Mouse (Mus musculus): ENCODE data around the gene Lingo1.

Lingo1 gene

GRCm38 (mm10) chr9:56635498-56636121, 160.7 kb downstream of the Lingo1 start:
- peak; percentile 52 to 76 for DNase-seq (ENCODE audit: inconsistent age in 2 of 2, low spot score in 1 of 2)

- DNase-seq (ENCODE audit: inconsistent age in 2 of 2, low spot score in 1 of 2), result peak; percentile 31 to 69
These were observed 161.2 kb downstream of the Lingo1 start for GRCm38 (mm10) chr9:56635121-56635497.

GRCm38 (mm10) chr9:56634406-56635120, 161.7 kb downstream of the Lingo1 start:
- peak; percentile 15 to 30 for DNase-seq (ENCODE audit: inconsistent age in 2 of 2, low spot score in 1 of 2)

GRCm38 (mm10) chr9:56633449-56634225, 162.6 kb downstream of the Lingo1 start:
- peak; percentile 8 to 36 for DNase-seq (ENCODE audit: inconsistent age in 2 of 2, low spot score in 1 of 2)

GRCm38 (mm10) chr9:56630945-56631344, 165.3 kb downstream of the Lingo1 start:
- no peak for DNase-seq (ENCODE audit: inconsistent age in 2 of 2, low spot score in 1 of 2)

GRCm38 (mm10) chr9:56629674-56630397, 166.4 kb downstream of the Lingo1 start:
- peak in 1 of 2 experiments; percentile 27 for DNase-seq (ENCODE audit: inconsistent age in 2 of 2, low spot score in 1 of 2)

GRCm38 (mm10) chr9:56627295-56627694, 169.0 kb downstream of the Lingo1 start:
- DNase-seq (ENCODE audit: inconsistent age in 2 of 2, low spot score in 1 of 2), result no peak

- DNase-seq (ENCODE audit: inconsistent age in 2 of 2, low spot score in 1 of 2), result no peak
These were observed 171.3 kb downstream of the Lingo1 start for GRCm38 (mm10) chr9:56624923-56625322.

GRCm38 (mm10) chr9:56623361-56623760, 172.9 kb downstream of the Lingo1 start:
- no peak for DNase-seq (ENCODE audit: inconsistent age in 2 of 2, low spot score in 1 of 2)

- no peak for DNase-seq (ENCODE audit: inconsistent age in 2 of 2, low spot score in 1 of 2)
These were observed 173.5 kb downstream of the Lingo1 start for GRCm38 (mm10) chr9:56622761-56623160.

GRCm38 (mm10) chr9:56620512-56621371, 175.5 kb downstream of the Lingo1 start:
- no peak for DNase-seq (ENCODE audit: inconsistent age in 2 of 2, low spot score in 1 of 2)

GRCm38 (mm10) chr9:56619715-56620114, 176.6 kb downstream of the Lingo1 start:
- DNase-seq (ENCODE audit: inconsistent age in 2 of 2, low spot score in 1 of 2), result no peak

- DNase-seq (ENCODE audit: inconsistent age in 2 of 2, low spot score in 1 of 2), result no peak
These were observed 177.6 kb downstream of the Lingo1 start for GRCm38 (mm10) chr9:56618660-56619059.

GRCm38 (mm10) chr9:56616061-56616460, 180.2 kb downstream of the Lingo1 start:
- DNase-seq (ENCODE audit: inconsistent age in 2 of 2, low spot score in 1 of 2), result no peak

GRCm38 (mm10) chr9:56612798-56613183, 183.5 kb downstream of the Lingo1 start:
- DNase-seq (ENCODE audit: inconsistent age in 2 of 2, low spot score in 1 of 2), result no peak

GRCm38 (mm10) chr9:56611912-56612797, 184.1 kb downstream of the Lingo1 start:
- no peak for DNase-seq (ENCODE audit: inconsistent age in 2 of 2, low spot score in 1 of 2)

GRCm38 (mm10) chr9:56610955-56611354, 185.3 kb downstream of the Lingo1 start:
- no peak for DNase-seq (ENCODE audit: inconsistent age in 2 of 2, low spot score in 1 of 2)

GRCm38 (mm10) chr9:56610466-56610865, 185.8 kb downstream of the Lingo1 start:
- DNase-seq (ENCODE audit: inconsistent age in 2 of 2, low spot score in 1 of 2), result no peak

- DNase-seq (ENCODE audit: inconsistent age in 2 of 2, low spot score in 1 of 2), result no peak
These were observed 186.8 kb downstream of the Lingo1 start for GRCm38 (mm10) chr9:56609486-56609885.
